Mouse (Mus musculus): ENCODE results near the gene Aldh16a1. TPM values are rescaled to one million over a fixed set of nuclear protein-coding genes. Genes with fewer than 3 reads are reported as not detected.

The Aldh16a1 gene
- polyA plus RNA-seq, 1 experiment from 2014 or later = 26.8 TPM

GRCm38 (mm10) chr7:45141914-45142313 lies 12.5 kb downstream of the Aldh16a1 start:
- TF ChIP-seq EP300 (IDR thresholded peaks at IDR 0.05; ENCODE audit: low read depth) (no peak), CTCF (IDR thresholded peaks at IDR 0.05; ENCODE audit: low read depth) (no peak)
- no peak overlapping the region for H3K9ac ChIP-seq (replicated peaks)
- ATAC-seq (no peak), DNase-seq (no peak)
- H3K27me3 ChIP-seq (ENCODE audit: insufficient read depth, low read length) = no peaks in the 10 kb centered on the region
- no peak overlapping the region for H3K4me2 ChIP-seq (ENCODE audit: low read depth, low read length)
- H3K27ac ChIP-seq (ENCODE audit: low read depth) = no peak overlapping the region
- H3K4me1 ChIP-seq (ENCODE audit: insufficient read depth) = peaks cover 10% of the 10 kb centered on the region
- no peaks in the 10 kb centered on the region for H3K9me3 ChIP-seq (ENCODE audit: low read length)
- 81% methylated on average over 5 of the region's 5 CpGs for WGBS (ENCODE audit: insufficient replicate concordance)
- H3K4me3 ChIP-seq (ENCODE audit: low read depth, low read length) = no peak overlapping the region
- H3K36me3 ChIP-seq (replicated peaks; ENCODE audit: insufficient read depth, low read length) = peaks cover 42% of the 10 kb centered on the region

DNA sequence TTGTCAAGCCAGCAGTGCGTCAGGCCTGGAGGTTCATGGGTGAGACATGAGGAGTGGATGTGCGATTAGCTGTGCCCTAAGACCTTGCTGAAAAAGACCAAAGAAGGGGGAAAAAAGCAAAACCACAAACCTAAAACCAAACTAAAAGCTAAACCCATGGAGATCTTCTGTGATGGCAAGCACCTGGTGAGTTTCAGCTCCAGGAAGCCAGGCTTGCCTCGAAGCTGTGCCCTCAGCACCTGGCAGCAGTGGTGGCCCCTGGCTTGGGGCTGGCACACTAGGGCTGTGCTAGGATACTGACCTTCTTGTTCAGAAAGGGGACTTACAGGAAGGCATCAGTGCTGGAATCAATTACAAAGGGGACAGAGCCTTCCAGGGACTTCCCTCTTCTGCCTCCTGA lies 13.1 kb downstream of the Aldh16a1 start:
- Histone ChIP-seq H3K27ac (ENCODE audit: low read depth) (no peak overlapping the region), H3K36me3 (replicated peaks; ENCODE audit: insufficient read depth, low read length) (peaks cover 38% of the 10 kb centered on the region), H3K9me3 (ENCODE audit: low read length) (no peaks in the 10 kb centered on the region), H3K4me3 (ENCODE audit: low read depth, low read length) (no peak overlapping the region), H3K4me2 (ENCODE audit: low read depth, low read length) (no peak overlapping the region), H3K27me3 (ENCODE audit: insufficient read depth, low read length) (no peaks in the 10 kb centered on the region), H3K9ac (replicated peaks) (no peak overlapping the region), H3K4me1 (ENCODE audit: insufficient read depth) (peaks cover 14% of the 10 kb centered on the region)
- WGBS (ENCODE audit: insufficient replicate concordance) = 76% methylated on average over 3 of the region's 3 CpGs
- DNase-seq (no peak), ATAC-seq (no peak)
- TF ChIP-seq CTCF (IDR thresholded peaks at IDR 0.05; ENCODE audit: low read depth) (no peak), EP300 (IDR thresholded peaks at IDR 0.05; ENCODE audit: low read depth) (no peak)

DNA sequence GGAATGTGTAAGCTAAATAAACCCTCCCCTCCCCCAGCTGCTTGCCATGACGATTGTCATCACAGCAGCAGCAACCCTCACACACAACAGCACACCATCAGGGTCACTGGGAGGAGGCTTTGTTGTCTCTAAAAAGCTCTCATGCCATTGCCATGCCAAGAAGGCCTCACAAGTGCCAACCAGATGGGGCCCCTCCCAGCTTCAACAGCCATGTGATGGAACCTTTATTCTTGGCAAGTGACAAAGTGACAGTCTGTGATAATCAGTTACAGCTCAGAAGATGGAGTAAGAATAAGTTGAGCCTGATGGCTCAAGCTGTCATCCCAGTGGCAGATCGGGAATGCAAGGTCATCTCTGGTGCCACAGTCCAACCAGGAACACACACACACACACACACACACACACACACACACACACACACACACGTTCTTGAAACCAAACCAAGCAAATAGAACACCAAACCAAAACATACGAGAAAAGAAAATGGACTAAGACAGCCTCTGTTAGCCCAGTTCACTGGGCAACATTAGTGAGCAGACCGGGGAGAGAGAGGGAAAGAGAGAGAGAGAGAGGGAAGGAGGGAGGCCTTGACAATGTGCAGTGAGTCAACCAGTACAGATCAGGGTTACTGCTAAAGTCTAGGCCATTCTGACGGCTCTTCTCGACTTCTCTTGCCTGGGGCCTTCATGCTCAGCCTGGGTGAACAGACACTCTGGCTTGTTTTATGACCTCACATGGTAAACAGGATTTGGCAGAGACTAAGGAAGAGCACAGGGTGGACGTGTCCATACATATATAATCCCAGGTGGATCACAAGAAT lies 14.3 kb downstream of the Aldh16a1 start:
- Histone ChIP-seq H3K4me3 (ENCODE audit: low read depth, low read length) (no peak overlapping the region), H3K27ac (ENCODE audit: low read depth) (no peak overlapping the region), H3K9ac (replicated peaks) (no peak overlapping the region), H3K9me3 (ENCODE audit: low read length) (no peaks in the 10 kb centered on the region), H3K36me3 (replicated peaks; ENCODE audit: insufficient read depth, low read length) (peaks cover 27% of the 10 kb centered on the region), H3K4me1 (ENCODE audit: insufficient read depth) (peaks cover 20% of the 10 kb centered on the region), H3K4me2 (ENCODE audit: low read depth, low read length) (no peak overlapping the region), H3K27me3 (ENCODE audit: insufficient read depth, low read length) (no peaks in the 10 kb centered on the region)
- 61% methylated on average over 8 of the region's 8 CpGs for WGBS (ENCODE audit: insufficient replicate concordance)
- DNase-seq (no peak), ATAC-seq (no peak)
- TF ChIP-seq EP300 (IDR thresholded peaks at IDR 0.05; ENCODE audit: low read depth) (no peak), CTCF (IDR thresholded peaks at IDR 0.05; ENCODE audit: low read depth) (no peak)

DNA sequence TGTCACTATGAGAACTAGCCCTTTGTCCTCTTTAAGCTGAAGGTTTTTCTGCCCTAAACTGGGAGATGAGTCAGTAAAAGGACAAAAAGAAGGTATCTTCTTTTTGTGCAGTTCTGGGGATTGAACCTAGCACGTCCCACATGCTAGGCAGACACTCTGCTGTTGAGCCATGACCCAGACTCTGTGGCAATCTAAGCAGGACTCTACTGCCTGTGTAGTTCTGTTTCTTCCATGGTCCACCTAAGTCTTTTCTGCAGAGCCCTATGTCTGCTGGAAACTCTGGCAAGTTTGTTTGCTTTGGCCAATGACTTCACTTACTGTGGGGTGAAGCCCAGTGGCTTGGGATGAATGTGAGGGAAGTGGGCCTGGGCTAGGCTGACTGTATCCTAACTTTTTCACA lies 16.0 kb downstream of the Aldh16a1 start:
- no peak for ATAC-seq
- H3K27me3 ChIP-seq (ENCODE audit: insufficient read depth, low read length) = no peaks in the 10 kb centered on the region
- WGBS (ENCODE audit: insufficient replicate concordance) = 48% methylated on average over 1 of the region's 1 CpGs

GRCm38 (mm10) chr7:45137171-45138006 lies 17.0 kb downstream of the Aldh16a1 start:
- H3K27ac ChIP-seq (ENCODE audit: low read depth) = peak overlapping the region; percentile 45
- H3K9ac ChIP-seq (replicated peaks) = no peak overlapping the region
- peaks cover 9% of the 10 kb centered on the region; the same call in 1 of the 2 replicates for H3K36me3 ChIP-seq (replicated peaks; ENCODE audit: insufficient read depth, low read length)
- TF ChIP-seq CTCF (IDR thresholded peaks at IDR 0.05; ENCODE audit: low read depth) (no peak), EP300 (IDR thresholded peaks at IDR 0.05; ENCODE audit: low read depth) (peak; percentile 64)
- 0 out of 2 replicates have a peak overlapping the region, but pooled peaks have one; percentile 30 for H3K4me2 ChIP-seq (ENCODE audit: low read depth, low read length)
- no peak for DNase-seq
- no peaks in the 10 kb centered on the region for H3K27me3 ChIP-seq (ENCODE audit: insufficient read depth, low read length)
- ATAC-seq = peak; percentile 49
- 30% methylated on average over 12 of the region's 12 CpGs for WGBS (ENCODE audit: insufficient replicate concordance)
- no peak overlapping the region for H3K4me3 ChIP-seq (ENCODE audit: low read depth, low read length)
- peaks cover 23% of the 10 kb centered on the region for H3K4me1 ChIP-seq (ENCODE audit: insufficient read depth)
- no peaks in the 10 kb centered on the region for H3K9me3 ChIP-seq (ENCODE audit: low read length)

More for the DNA sequence above, 16.0 kb downstream of the Aldh16a1 start:
- no peak for TF ChIP-seq CTCF (IDR thresholded peaks at IDR 0.05; ENCODE audit: low read depth)
- TF ChIP-seq EP300 (IDR thresholded peaks at IDR 0.05; ENCODE audit: low read depth) = no peak
- Histone ChIP-seq H3K9ac (replicated peaks) (no peak overlapping the region), H3K27ac (ENCODE audit: low read depth) (no peak overlapping the region), H3K9me3 (ENCODE audit: low read length) (no peaks in the 10 kb centered on the region), H3K4me3 (ENCODE audit: low read depth, low read length) (no peak overlapping the region), H3K36me3 (replicated peaks; ENCODE audit: insufficient read depth, low read length) (peaks cover 11% of the 10 kb centered on the region; the same call in 1 of the 2 replicates), H3K4me1 (ENCODE audit: insufficient read depth) (peaks cover 23% of the 10 kb centered on the region), H3K4me2 (ENCODE audit: low read depth, low read length) (no peak overlapping the region)
- no peak for DNase-seq

DNA sequence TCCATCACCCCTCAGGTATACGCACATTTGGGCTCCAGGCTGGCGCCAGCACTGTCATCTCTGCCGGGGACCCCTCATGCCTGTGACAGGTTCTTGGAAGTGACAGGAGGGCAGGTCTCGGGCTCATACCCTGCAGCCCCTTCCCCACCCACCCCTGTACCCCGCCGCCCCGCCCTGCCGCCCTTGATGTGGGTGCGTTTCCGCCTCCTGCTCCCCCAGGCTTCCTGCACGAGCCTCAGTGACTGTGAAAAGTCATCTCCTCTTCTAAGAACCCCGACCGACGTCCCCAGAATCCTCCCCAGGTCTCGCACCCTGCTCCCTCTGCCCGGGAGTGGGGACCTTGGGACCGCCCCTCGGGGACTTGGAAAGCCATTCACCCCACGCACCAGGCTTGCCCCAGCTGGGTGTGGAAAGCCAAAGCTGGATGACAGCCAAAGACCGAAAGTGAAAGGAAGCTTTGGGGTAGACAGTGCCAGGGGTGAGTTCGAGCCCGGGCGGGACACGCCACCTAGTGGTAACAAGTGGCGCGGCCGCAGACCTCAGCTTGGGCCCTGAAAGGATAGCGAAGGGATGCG lies 18.3 kb downstream of the Aldh16a1 start, which contains the start of the genes Gm45713 and Flt3l:
Gm45713 (minus strand) TSS at position 239 of the 575 bp plus-strand sequence.
Flt3l (minus strand) TSS at position 440 of the 575 bp plus-strand sequence.
- Histone ChIP-seq H3K27me3 (ENCODE audit: insufficient read depth, low read length) (no peaks in the 10 kb centered on the region), H3K4me1 (ENCODE audit: insufficient read depth) (peaks cover 23% of the 10 kb centered on the region), H3K4me2 (ENCODE audit: low read depth, low read length) (peak within 1 kb of the TSS; percentile 94), H3K27ac (ENCODE audit: low read depth) (peak within 1 kb of the TSS; percentile 64), H3K4me3 (ENCODE audit: low read depth, low read length) (peak within 1 kb of the TSS; percentile 73), H3K36me3 (replicated peaks; ENCODE audit: insufficient read depth, low read length) (no peaks in the 10 kb centered on the region), H3K9ac (replicated peaks) (peak within 1 kb of the TSS; percentile 76), H3K9me3 (ENCODE audit: low read length) (no peaks in the 10 kb centered on the region)
- peak; percentile 93 for DNase-seq
- 2% methylated on average over 29 of the region's 29 CpGs for WGBS (ENCODE audit: insufficient replicate concordance)
- TF ChIP-seq CTCF (IDR thresholded peaks at IDR 0.05; ENCODE audit: low read depth) (peak; percentile 99), EP300 (IDR thresholded peaks at IDR 0.05; ENCODE audit: low read depth) (no peak)
- ATAC-seq = peak; percentile 86
